Mouse (Mus musculus) intestine, postnatal 0 days (tissue): ENCODE data around the gene Efna5. TPM values are rescaled to one million over a fixed set of nuclear protein-coding genes. Genes with fewer than 3 reads are reported as not detected.
A peak's percentile ranks its signal among the peaks of the same experiment; 100 is the strongest.

ENCODE experiments used
- ATAC-seq: fragments of 200-750 bp; cut with Nextera tagmentation; 2 replicates; pipeline ENCODE4 v1.8.0; 2017; ENCODE audit warnings: mild to moderate bottlenecking, moderate TSS enrichment, moderate library complexity
- H3K27ac ChIP-seq: fragments of 300-500 bp; sonication (generic); 2 replicates; pipeline ENCODE4 v1.5.1; 2014; ENCODE audit warnings: mild to moderate bottlenecking, low read depth, low read length, moderate library complexity
- H3K27me3 ChIP-seq: fragments of 300-500 bp; sonication (generic); replicated peaks from 2 replicates; pipeline ENCODE4 v1.6.1; 2014; ENCODE audit warnings: low read length, mixed read lengths; ENCODE audit not compliant: control insufficient read depth, insufficient read depth
- H3K36me3 ChIP-seq: fragments of 300-500 bp; sonication (generic); 2 replicates; pipeline ENCODE4 v1.6.1; 2014; ENCODE audit warnings: mild to moderate bottlenecking, moderate library complexity; ENCODE audit not compliant: control insufficient read depth, insufficient read depth
- H3K4me1 ChIP-seq: fragments of 300-500 bp; sonication (generic); replicated peaks from 2 replicates; pipeline ENCODE4 v1.6.1; 2014; ENCODE audit warnings: antibody characterized with exemption, low read length, mixed read lengths; ENCODE audit not compliant: control insufficient read depth, insufficient read depth
- H3K4me2 ChIP-seq: fragments of 300-500 bp; sonication (generic); replicated peaks from 2 replicates; pipeline ENCODE4 v1.6.1; 2014; ENCODE audit warnings: low read depth, mild to moderate bottlenecking, moderate library complexity
- H3K4me3 ChIP-seq: fragments of 300-500 bp; sonication (generic); 2 replicates; pipeline ENCODE4 v1.5.1; 2014; ENCODE audit warnings: low read depth, low read length
- H3K9ac ChIP-seq: fragments of 300-500 bp; sonication (generic); 2 replicates; pipeline ENCODE4 v1.6.1; 2014; ENCODE audit warnings: mild to moderate bottlenecking, low read depth, low read length
- H3K9me3 ChIP-seq: fragments of 300-500 bp; sonication (generic); 2 replicates; pipeline ENCODE4 v1.6.1; 2016; ENCODE audit warnings: mixed run types; ENCODE audit not compliant: control insufficient read depth
- CTCF ChIP-seq: sonication (generic); IDR thresholded peaks from 2 replicates; pipeline ENCODE4 v1.5.1; 2016; ENCODE audit warnings: low read depth, mild to moderate bottlenecking, control low read depth, antibody characterized with exemption, moderate library complexity
- WGBS: fragments of 180-500 bp; shearing (Covaris S2); extraction: QIAGEN DNeasy Blood & Tissue Kit; methylation state at CpG from one replicate; pipeline ENCODE4 v1.1.7; 2014; 5-methylcytosine and 5-hydroxymethylcytosine counted together
- polyA plus RNA-seq: library from polyadenylated mRNA; unstranded; fragments of >200 nt; fragmentation: Nextera tagmentation; extraction: Ambion mirVana; gene quantifications from 2 replicates; pipeline ENCODE4 v1.2.1, GENCODE M21; 2015

The Efna5 gene
- polyA plus RNA-seq, 1 experiment from 2014 or later, result 8.6 TPM

DNA sequence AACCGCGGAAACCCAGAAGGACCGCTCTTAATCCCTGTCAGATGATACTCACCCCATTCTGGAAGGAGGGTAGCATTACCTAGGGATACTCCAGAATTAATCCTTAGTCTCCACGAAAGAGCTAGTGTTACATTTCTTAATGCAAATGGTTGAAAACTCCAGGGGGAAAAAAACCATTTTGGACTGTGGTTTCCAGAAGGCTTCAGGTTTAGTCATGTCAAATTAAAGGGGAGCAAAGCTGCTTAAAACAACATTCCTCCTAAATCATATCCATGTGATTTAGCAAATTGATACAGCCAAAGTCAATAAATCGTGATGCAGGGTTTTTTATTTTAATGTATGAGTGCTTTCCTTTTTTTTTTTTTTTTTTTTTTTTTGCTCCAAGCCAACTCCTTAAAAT, 35.5 kb downstream of the Efna5 start:
- WGBS, result 81% methylated on average over 5 of the region's 5 CpGs
- H3K27me3 ChIP-seq, result no peaks in the 10 kb centered on the region
- no peak for ATAC-seq
- H3K9ac ChIP-seq, result no peak overlapping the region
- H3K4me2 ChIP-seq, result no peak overlapping the region
- TF ChIP-seq CTCF, result no peak
- H3K9me3 ChIP-seq, result no peaks in the 10 kb centered on the region
- H3K36me3 ChIP-seq, result no peaks in the 10 kb centered on the region
- no peak overlapping the region for H3K4me3 ChIP-seq
- no peak overlapping the region for H3K27ac ChIP-seq
- no peaks in the 10 kb centered on the region for H3K4me1 ChIP-seq

DNA sequence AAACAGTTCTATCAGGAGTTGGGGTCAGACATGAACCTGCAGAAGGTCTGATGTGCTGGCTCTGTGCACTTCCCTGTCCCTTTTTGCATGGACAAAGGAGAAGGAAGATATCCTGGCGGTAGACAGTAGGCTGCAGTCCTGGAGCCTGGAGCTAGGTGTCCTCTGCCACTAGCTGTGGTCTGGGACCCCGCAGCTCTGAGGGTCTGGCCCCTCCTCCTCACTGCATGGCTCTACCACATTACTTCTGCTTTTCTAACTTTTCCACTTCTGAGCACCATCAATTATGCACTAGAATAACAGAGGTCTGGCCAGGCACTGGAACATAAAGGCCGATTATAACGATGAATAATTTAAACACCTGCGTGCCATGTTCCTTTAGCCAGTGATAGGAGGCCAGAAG, 36.8 kb downstream of the Efna5 start:
- Histone ChIP-seq H3K9ac (no peak overlapping the region), H3K4me1 (no peaks in the 10 kb centered on the region), H3K9me3 (no peaks in the 10 kb centered on the region), H3K4me2 (no peak overlapping the region), H3K4me3 (no peak overlapping the region), H3K36me3 (no peaks in the 10 kb centered on the region), H3K27ac (no peak overlapping the region), H3K27me3 (no peaks in the 10 kb centered on the region)
- ATAC-seq, result no peak
- peak; percentile 4; the same call in 1 of the 2 replicates for TF ChIP-seq CTCF
- 78% methylated on average over 5 of the region's 5 CpGs for WGBS

DNA sequence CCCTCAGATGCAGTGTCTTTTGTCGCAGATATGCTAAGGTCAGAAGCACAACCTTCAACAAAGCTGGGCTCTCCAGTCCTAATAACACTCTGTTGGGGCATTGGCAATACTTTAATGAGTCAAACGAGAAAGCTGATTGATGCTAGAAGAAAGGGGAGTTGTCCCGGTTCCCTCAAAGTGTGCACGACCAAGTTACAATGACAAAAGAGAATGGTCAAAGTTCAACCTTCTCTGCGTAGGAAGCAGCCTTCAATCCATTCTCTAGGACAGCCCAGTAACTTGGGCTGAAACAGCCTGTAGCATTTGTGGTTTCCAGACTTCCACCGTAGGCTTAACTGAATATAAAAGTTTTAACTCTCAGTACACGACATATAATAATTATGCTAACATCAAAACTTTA, 43.8 kb downstream of the Efna5 start:
- no peaks in the 10 kb centered on the region for H3K27me3 ChIP-seq
- H3K36me3 ChIP-seq, result no peaks in the 10 kb centered on the region
- no peaks in the 10 kb centered on the region for H3K9me3 ChIP-seq
- H3K4me1 ChIP-seq, result no peaks in the 10 kb centered on the region
- H3K27ac ChIP-seq, result no peak overlapping the region
- no peak for ATAC-seq
- 58% methylated on average over 7 of the region's 7 CpGs for WGBS
- H3K9ac ChIP-seq, result no peak overlapping the region
- no peak for TF ChIP-seq CTCF
- no peak overlapping the region for H3K4me2 ChIP-seq
- no peak overlapping the region for H3K4me3 ChIP-seq

DNA sequence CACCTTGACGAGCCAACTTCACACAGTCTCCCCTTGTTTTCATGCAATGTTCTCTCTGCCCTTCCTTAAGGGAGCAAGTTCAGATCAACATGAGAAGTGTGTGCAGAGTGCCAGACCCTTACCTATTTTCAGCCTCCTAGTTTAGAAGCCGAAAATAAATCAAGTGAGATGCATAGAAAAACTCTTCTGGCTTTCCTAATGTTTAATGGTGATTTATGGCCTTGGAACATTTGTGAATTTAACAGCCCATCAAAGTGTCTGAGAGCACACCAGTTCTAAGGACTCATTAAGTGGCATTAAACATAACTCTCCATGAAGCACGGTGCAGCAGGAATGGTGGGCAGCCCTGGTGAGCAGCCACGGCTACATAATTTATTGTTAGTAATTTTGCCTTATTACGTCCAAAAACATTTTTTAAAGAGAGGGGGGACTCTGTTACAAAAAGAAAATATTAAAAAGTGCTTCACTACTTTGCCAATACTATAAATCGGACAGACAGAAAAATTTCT, 44.5 kb downstream of the Efna5 start:
- Histone ChIP-seq H3K27me3 (no peaks in the 10 kb centered on the region), H3K36me3 (no peaks in the 10 kb centered on the region), H3K9me3 (no peaks in the 10 kb centered on the region), H3K4me2 (no peak overlapping the region), H3K4me1 (no peaks in the 10 kb centered on the region), H3K27ac (no peak overlapping the region), H3K9ac (no peak overlapping the region), H3K4me3 (no peak overlapping the region)
- no peak for TF ChIP-seq CTCF
- 85% methylated on average over 6 of the region's 6 CpGs for WGBS
- no peak for ATAC-seq

DNA sequence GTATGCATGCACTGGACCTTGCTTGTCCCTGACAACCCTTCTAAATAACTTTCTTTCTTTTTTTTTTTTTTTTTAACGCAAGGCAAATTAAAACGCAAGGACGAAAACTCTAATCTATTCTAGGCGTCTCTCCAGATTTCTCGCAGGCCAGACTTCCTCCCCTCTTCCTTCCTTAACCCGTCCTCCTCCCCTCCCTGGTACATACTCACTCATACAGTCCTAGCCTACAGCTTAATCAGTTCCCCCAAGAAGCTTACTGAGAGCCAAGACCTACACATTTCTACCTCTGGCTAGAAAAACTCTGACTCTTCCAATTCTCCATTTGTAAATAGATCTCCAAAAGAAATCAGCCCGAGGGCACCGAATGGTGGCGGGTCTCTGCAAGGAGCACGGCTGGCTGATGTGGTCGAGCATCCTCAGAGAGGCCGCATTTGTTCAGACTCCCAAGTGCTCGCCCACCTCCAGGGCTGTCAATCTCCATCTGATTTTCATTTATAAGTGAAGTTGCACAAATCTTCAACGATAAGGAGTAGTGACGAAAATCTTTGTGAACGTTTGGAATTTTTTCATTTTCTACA, 48.5 kb downstream of the Efna5 start:
- 83% methylated on average over 16 of the region's 16 CpGs for WGBS
- ATAC-seq, result no peak

DNA sequence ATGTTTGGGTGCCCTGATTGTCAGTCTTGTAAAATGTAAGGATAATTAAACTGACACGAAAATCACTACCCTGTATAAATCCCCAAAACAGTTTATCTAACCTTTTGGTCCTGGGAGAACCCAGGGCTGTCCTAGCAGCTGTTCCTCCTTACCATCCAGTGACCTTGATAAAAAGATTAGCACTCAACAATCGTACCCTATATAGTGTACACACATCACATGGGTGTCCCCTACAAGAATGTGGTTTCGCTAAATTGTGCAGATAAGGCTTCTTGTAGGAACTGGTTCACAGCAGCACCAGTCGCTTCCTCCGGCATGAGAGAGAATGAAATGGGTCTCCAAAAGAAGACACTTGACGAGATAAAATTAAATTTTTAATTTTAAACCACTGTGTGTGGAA, 53.6 kb downstream of the Efna5 start:
- Histone ChIP-seq H3K4me2 (no peak overlapping the region), H3K36me3 (no peaks in the 10 kb centered on the region), H3K9me3 (no peaks in the 10 kb centered on the region), H3K27ac (no peak overlapping the region), H3K4me1 (no peaks in the 10 kb centered on the region), H3K4me3 (no peak overlapping the region), H3K9ac (no peak overlapping the region), H3K27me3 (no peaks in the 10 kb centered on the region)
- ATAC-seq, result no peak
- 75% methylated on average over 6 of the region's 6 CpGs for WGBS
- TF ChIP-seq CTCF, result no peak

More for the DNA sequence above, 48.5 kb downstream of the Efna5 start:
- H3K36me3 ChIP-seq, result no peaks in the 10 kb centered on the region
- no peak overlapping the region for H3K27ac ChIP-seq
- no peak overlapping the region for H3K4me3 ChIP-seq
- no peaks in the 10 kb centered on the region for H3K4me1 ChIP-seq
- no peak overlapping the region for H3K4me2 ChIP-seq
- H3K9me3 ChIP-seq, result no peaks in the 10 kb centered on the region
- no peaks in the 10 kb centered on the region for H3K27me3 ChIP-seq
- H3K9ac ChIP-seq, result no peak overlapping the region
- TF ChIP-seq CTCF, result no peak
